Mouse (Mus musculus) liver, embryonic 14.5 days (tissue): ENCODE results near the gene Trmt6. TPM values are rescaled to one million over a fixed set of nuclear protein-coding genes. Genes with fewer than 3 reads are reported as not detected.

ENCODE experiments used
- ATAC-seq: fragments of 200-750 bp; cut with Nextera tagmentation; 2 replicates; pipeline ENCODE4 v1.8.0; 2017; ENCODE audit warnings: moderate number of reproducible peaks, mild to moderate bottlenecking, moderate library complexity; ENCODE audit not compliant: insufficient read depth
- DNase-seq, 3 experiments: peaks; one replicate each; pipeline ENCODE4 v3.0.0-alpha.2; 2012 to 2013; ENCODE audit warnings: low read depth in 3 of 3, low spot score in 3 of 3
- H3K27ac ChIP-seq: fragments of 300-500 bp; sonication (generic); 2 replicates; pipeline ENCODE4 v1.5.1; 2014; ENCODE audit warnings: moderate library complexity, mild to moderate bottlenecking, control low read depth, inconsistent platforms
- H3K27me3 ChIP-seq: fragments of 300-500 bp; sonication (generic); 2 replicates; pipeline ENCODE4 v1.6.1; 2014; ENCODE audit warnings: mild to moderate bottlenecking, low read length, moderate library complexity; ENCODE audit not compliant: control insufficient read depth, insufficient read depth
- H3K36me3 ChIP-seq: fragments of 300-500 bp; sonication (generic); replicated peaks from 2 replicates; pipeline ENCODE4 v1.6.1; 2014; ENCODE audit warnings: low read depth; ENCODE audit not compliant: control insufficient read depth, insufficient read depth
- H3K4me1 ChIP-seq, 2 experiments: fragments of 200-500 bp in 1 of 2; fragments of 300-500 bp in 1 of 2; sonication (generic) in 1 of 2; replicated peaks; 2 replicates each; pipeline ENCODE4 v1.6.1; 2012 to 2014; ENCODE audit warnings: antibody characterized with exemption in 1 of 2, inconsistent platforms in 1 of 2, low read length in 1 of 2; ENCODE audit not compliant: control insufficient read depth in 2 of 2, insufficient read depth in 2 of 2
- H3K4me2 ChIP-seq: fragments of 300-500 bp; sonication (generic); 2 replicates; pipeline ENCODE4 v1.6.1; 2014; ENCODE audit warnings: low read depth, mild to moderate bottlenecking, control low read depth, moderate library complexity
- H3K4me3 ChIP-seq, 2 experiments: fragments of 200-500 bp in 1 of 2; fragments of 300-500 bp in 1 of 2; sonication (generic) in 1 of 2; 2 replicates each; pipeline ENCODE4 v1.5.1; 2012 to 2014; ENCODE audit warnings: low read depth in 2 of 2, low read length in 2 of 2, mild to moderate bottlenecking in 2 of 2, control low read depth in 1 of 2, inconsistent platforms in 1 of 2, moderate library complexity in 1 of 2; ENCODE audit not compliant: insufficient read depth in 1 of 2
- H3K9ac ChIP-seq: fragments of 300-500 bp; sonication (generic); replicated peaks from 2 replicates; pipeline ENCODE4 v1.6.1; 2014; ENCODE audit warnings: mild to moderate bottlenecking, control low read depth, moderate library complexity
- H3K9me3 ChIP-seq: fragments of 300-500 bp; sonication (generic); 2 replicates; pipeline ENCODE4 v1.6.1; 2016; ENCODE audit warnings: low read length, mixed read lengths; ENCODE audit not compliant: control insufficient read depth
- CTCF ChIP-seq: IDR thresholded peaks from 2 replicates; pipeline ENCODE4 v1.5.1; 2016; ENCODE audit warnings: antibody characterized with exemption, low read depth, control low read depth
- EP300 ChIP-seq: IDR thresholded peaks from 2 replicates; pipeline ENCODE4 v1.6.1; 2016; ENCODE audit warnings: antibody characterized with exemption, low read depth
- WGBS: fragments of 180-500 bp; shearing (Covaris S2); extraction: QIAGEN DNeasy Blood & Tissue Kit; methylation state at CpG from one replicate; pipeline ENCODE4 v1.1.7; 2014; ENCODE audit not compliant: insufficient replicate concordance; 5-methylcytosine and 5-hydroxymethylcytosine counted together
- polyA plus RNA-seq, 2 experiments: library from polyadenylated mRNA; depleted of rRNA in 1 of 2; stranded (reverse) in 1 of 2; unstranded in 1 of 2; fragments of >200 nt; fragmentation: Nextera tagmentation in 1 of 2; extraction: Ambion mirVana in 1 of 2; gene quantifications; 2 replicates each; pipeline versions ENCODE4 v1.2.1 to v1.2.3; 2012 to 2014

The Trmt6 gene
- polyA plus RNA-seq (2012; rRNA removed) (5.4 and 8.3 TPM in 2 replicates), polyA plus RNA-seq (2014; fragmentation: Nextera tagmentation; extraction: Ambion mirVana) (14.1 and 18.5 TPM in 2 replicates)

DNA sequence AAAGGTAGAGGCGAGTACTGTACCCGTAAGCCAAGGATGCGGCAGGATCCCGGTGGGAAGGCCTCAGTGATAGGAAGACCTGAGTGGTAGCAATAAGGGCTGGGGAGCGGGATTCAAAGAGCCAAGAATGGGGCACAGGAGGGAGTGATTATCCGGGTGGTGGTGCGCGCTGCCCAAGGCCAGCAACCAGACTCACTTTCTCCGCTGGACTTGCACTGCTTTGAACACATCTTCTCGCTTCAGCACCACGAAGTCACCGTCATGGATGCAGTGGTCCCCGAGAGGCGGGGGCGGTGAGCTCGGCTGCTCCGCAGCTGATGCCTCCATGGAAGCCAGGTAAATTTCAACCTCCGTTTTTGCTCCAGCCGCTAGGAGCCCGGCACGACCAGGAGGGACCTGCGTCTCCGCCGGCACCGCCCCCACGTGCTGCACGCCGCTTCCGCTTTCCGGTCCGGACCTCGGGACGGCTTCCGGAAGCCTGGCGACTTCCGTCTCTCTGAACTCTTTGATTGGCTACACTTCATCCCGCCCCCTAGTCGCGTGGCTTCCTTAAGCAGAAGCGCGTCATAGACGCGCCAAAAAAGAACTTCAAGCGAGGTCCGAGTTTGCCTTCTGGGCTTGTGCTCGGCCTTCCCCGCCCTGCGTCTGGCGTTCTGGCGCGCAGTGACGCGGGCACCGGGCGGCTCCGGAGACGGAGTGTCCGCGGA, at the start of gene Trmt6, which contains the start of gene Mcm8:
Gene Trmt6, minus strand, starts transcription at position 448 of the 707 bp plus-strand sequence.
Gene Mcm8, plus strand, starts transcription at position 534 of the 707 bp plus-strand sequence.
- ATAC-seq = peak; percentile 99
- H3K27ac ChIP-seq = peak within 1 kb of the TSS; percentile 76
- under 1% methylated on average over 59 of the region's 59 CpGs for WGBS
- peak within 1 kb of the TSS; percentile 80 to 96 for H3K4me3 ChIP-seq
- no peak for TF ChIP-seq EP300
- peak; percentile 46 for TF ChIP-seq CTCF
- peak within 1 kb of the TSS; percentile 87 for H3K9ac ChIP-seq
- peak; percentile 97 to 99 (median 98) for DNase-seq
- H3K36me3 ChIP-seq = peaks cover 8% of the 10 kb centered on the region
- no peaks in the 10 kb centered on the region for H3K9me3 ChIP-seq
- peak within 1 kb of the TSS; percentile 86 for H3K4me2 ChIP-seq
- H3K4me1 ChIP-seq = peaks cover 6 to 9% of the 10 kb centered on the region in 2 experiments; a peak in 3 of 4 replicates
- H3K27me3 ChIP-seq = no peaks in the 10 kb centered on the region

DNA sequence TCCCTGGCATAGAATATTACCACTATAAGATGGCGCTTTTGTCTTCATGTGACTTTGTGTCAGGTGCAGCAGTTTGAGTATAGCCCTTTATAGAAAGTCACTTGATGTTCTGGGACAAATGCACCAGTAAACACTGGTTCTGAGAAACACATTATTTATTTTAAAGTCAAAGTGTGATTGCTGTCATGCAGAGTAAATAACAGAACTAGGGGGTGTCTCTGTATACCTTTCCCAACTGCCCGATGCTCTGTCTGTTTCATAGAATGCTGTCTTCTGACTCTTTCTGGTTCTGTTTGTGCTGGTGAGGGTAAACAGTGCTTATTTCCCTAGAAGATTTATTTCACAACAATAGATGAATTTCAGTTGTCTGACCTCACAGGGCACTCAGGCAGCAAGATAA, 47.5 kb upstream of the Trmt6 start:
- 79% methylated on average over 2 of the region's 2 CpGs for WGBS
- no peak overlapping the region for H3K27ac ChIP-seq
- DNase-seq (no peak), ATAC-seq (no peak)
- H3K36me3 ChIP-seq = peaks cover 3% of the 10 kb centered on the region; the same call in 1 of the 2 replicates
- H3K9me3 ChIP-seq = no peaks in the 10 kb centered on the region
- H3K4me2 ChIP-seq = no peak overlapping the region
- no peaks in the 10 kb centered on the region for H3K27me3 ChIP-seq
- TF ChIP-seq EP300 (no peak), CTCF (no peak)
- peaks cover 0 to 2% of the 10 kb centered on the region in 2 experiments; a peak in 1 of 4 replicates for H3K4me1 ChIP-seq
- H3K9ac ChIP-seq = no peak overlapping the region
- no peak overlapping the region for H3K4me3 ChIP-seq

DNA sequence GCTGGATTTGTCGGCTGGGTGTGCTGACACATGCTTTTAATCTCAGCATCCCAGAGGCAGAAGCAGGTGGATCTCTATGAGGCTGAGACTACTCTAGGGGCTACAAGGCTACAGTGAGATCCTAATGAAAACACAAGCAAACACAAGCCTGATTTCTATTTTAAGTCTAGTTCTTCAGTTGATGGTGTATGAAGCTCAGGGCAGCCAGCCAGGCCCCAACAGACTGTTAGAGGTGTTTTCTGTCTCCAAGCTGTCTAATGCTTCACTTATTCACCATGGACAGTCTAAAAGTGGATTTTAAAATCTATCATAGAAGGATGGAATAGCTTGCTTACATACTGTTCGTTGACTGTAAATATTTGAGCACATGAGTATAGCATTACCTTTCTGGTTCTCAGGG, 45.6 kb upstream of the Trmt6 start:
- DNase-seq = no peak
- Histone ChIP-seq H3K4me3 (no peak overlapping the region), H3K27me3 (no peaks in the 10 kb centered on the region), H3K27ac (no peak overlapping the region), H3K4me2 (no peak overlapping the region), H3K9me3 (no peaks in the 10 kb centered on the region), H3K9ac (no peak overlapping the region), H3K36me3 (peaks cover 3% of the 10 kb centered on the region; the same call in 1 of the 2 replicates), H3K4me1 (peaks cover 0 to 2% of the 10 kb centered on the region in 2 experiments; a peak in 1 of 4 replicates)
- WGBS = 68% methylated on average over 2 of the region's 2 CpGs
- ATAC-seq = no peak
- TF ChIP-seq EP300 (no peak), CTCF (no peak)

GRCm38 (mm10) chr2:132860435-132860834, 44.6 kb upstream of the Trmt6 start:
- no peaks in the 10 kb centered on the region for H3K27me3 ChIP-seq
- H3K36me3 ChIP-seq = no peaks in the 10 kb centered on the region; the same call in 1 of the 2 replicates
- no peak overlapping the region for H3K4me3 ChIP-seq
- no peak overlapping the region for H3K4me2 ChIP-seq
- TF ChIP-seq CTCF = no peak
- no peak for ATAC-seq
- DNase-seq = no peak
- peaks cover 0 to 2% of the 10 kb centered on the region in 2 experiments; a peak in 1 of 4 replicates for H3K4me1 ChIP-seq
- H3K9me3 ChIP-seq = no peaks in the 10 kb centered on the region
- H3K27ac ChIP-seq = no peak overlapping the region
- no peak overlapping the region for H3K9ac ChIP-seq

DNA sequence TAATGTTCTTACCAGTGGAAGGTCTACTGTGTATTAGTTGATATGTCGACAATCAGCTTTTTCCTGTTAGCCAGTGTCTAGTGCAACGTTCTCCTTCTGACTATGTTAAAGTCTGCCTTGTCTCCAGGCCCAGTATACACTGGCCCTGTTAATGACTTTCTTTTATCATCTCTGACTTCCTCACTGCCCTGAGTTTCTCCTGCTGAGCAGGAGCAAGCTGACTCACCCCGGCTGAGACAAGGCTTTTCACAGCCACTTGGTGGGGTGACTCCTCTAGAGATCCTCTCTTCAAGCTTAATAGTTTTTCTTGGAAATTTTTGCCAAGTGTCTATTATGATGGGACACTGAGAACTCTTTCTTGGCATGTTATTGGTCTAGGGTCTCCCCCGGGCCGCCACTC, 40.5 kb upstream of the Trmt6 start:
- Histone ChIP-seq H3K27me3 (no peaks in the 10 kb centered on the region), H3K27ac (no peak overlapping the region), H3K9me3 (no peaks in the 10 kb centered on the region), H3K4me2 (no peak overlapping the region), H3K36me3 (no peaks in the 10 kb centered on the region), H3K4me1 (peaks cover 0 to 6% of the 10 kb centered on the region in 2 experiments; a peak in 2 of 4 replicates), H3K9ac (no peak overlapping the region), H3K4me3 (no peak overlapping the region)
- WGBS = 49% methylated on average over 5 of the region's 5 CpGs
- DNase-seq (no peak), ATAC-seq (no peak)
- TF ChIP-seq EP300 = no peak
- TF ChIP-seq CTCF = no peak
